Mouse (Mus musculus) CH12.LX (cell line): ENCODE measurements at regions not wholly inside any gene's neighbourhood (a gene's known extent, or its start where the extent isn't known, plus 50 kb on each side); places are given as distances from the start of the nearest gene placed in this dataset.

Experiments
- CHD2 ChIP-seq: IDR thresholded peaks from 2 replicates; pipeline ENCODE4 v1.6.1; 2011; ENCODE audit warnings: low read length, improper control_type of control experiment
- CTCF ChIP-seq, 2 experiments: IDR thresholded peaks in 1 of 2; conservative IDR thresholded peaks in 1 of 2; 2 replicates each; pipeline ENCODE4 v1.5.1; 2011 to 2012; ENCODE audit warnings: low read depth in 2 of 2, low read length in 2 of 2, improper control_type of control experiment in 1 of 2, inconsistent platforms in 1 of 2, mild to moderate bottlenecking in 1 of 2, moderate library complexity in 1 of 2
- EP300 ChIP-seq: IDR thresholded peaks from 2 replicates; pipeline ENCODE4 v1.6.1; 2011; ENCODE audit warnings: low read length, improper control_type of control experiment
- HCFC1 ChIP-seq: IDR thresholded peaks from 2 replicates; pipeline ENCODE4 v1.6.1; 2012; ENCODE audit warnings: low read depth, mild to moderate bottlenecking, inconsistent platforms, low read length, improper control_type of control experiment
- KAT2A ChIP-seq: IDR thresholded peaks from 2 replicates; pipeline ENCODE4 v1.6.1; 2012; ENCODE audit warnings: low read length, improper control_type of control experiment, inconsistent platforms; ENCODE audit not compliant: insufficient replicate concordance
- MAZ ChIP-seq: IDR thresholded peaks from 2 replicates; pipeline ENCODE4 v1.6.1; 2012; ENCODE audit warnings: low read depth, mild to moderate bottlenecking, inconsistent platforms, low read length, improper control_type of control experiment, moderate library complexity
- MYC ChIP-seq: IDR thresholded peaks from 2 replicates; pipeline ENCODE4 v1.6.1; 2011; ENCODE audit warnings: low read depth, mild to moderate bottlenecking, improper control_type of control experiment, low read length
- POLR2A ChIP-seq: IDR thresholded peaks from 2 replicates; pipeline ENCODE4 v1.6.1; 2011; ENCODE audit warnings: low read depth, mild to moderate bottlenecking, improper control_type of control experiment, low read length
- POLR2AphosphoS2 ChIP-seq: IDR thresholded peaks from 2 replicates; pipeline ENCODE4 v1.6.1; 2011; ENCODE audit warnings: low read depth, low read length, improper control_type of control experiment
- SMC3 ChIP-seq: IDR thresholded peaks from 2 replicates; pipeline ENCODE4 v1.6.1; 2011; ENCODE audit warnings: low read depth, low read length, improper control_type of control experiment
- TCF12 ChIP-seq: IDR thresholded peaks from 2 replicates; pipeline ENCODE4 v1.6.1; 2014; ENCODE audit warnings: low read depth, mild to moderate bottlenecking, inconsistent platforms, low read length, improper control_type of control experiment
- USF2 ChIP-seq: conservative IDR thresholded peaks from 2 replicates; pipeline ENCODE4 v1.6.1; 2011; ENCODE audit warnings: low read depth, low read length, improper control_type of control experiment
- ZKSCAN1 ChIP-seq: IDR thresholded peaks from 2 replicates; pipeline ENCODE4 v1.6.1; 2012; ENCODE audit warnings: low read depth, inconsistent platforms, low read length, improper control_type of control experiment, borderline replicate concordance

- TF ChIP-seq USF2 (no peak), EP300 (no peak), CHD2 (no peak), SMC3 (no peak), CTCF (conservative IDR thresholded peaks at IDR 0.05 in 1 of 2, IDR thresholded peaks at IDR 0.05 in 1 of 2; ENCODE audit: low read depth in 2 of 2, low read length in 2 of 2) (no peak), MAZ (no peak), KAT2A (no peak), MYC (no peak), POLR2AphosphoS2 (no peak), HCFC1 (no peak), ZKSCAN1 (no peak), POLR2A (no peak), TCF12 (no peak)
These were observed 107.7 kb upstream of the Kdm8 start for GRCm38 (mm10) chr7:125336826-125337225.
